Mouse (Mus musculus) cortical plate, adult 2 months (tissue): Measurements from ENCODE around the gene Pnpo. TPM values are rescaled to one million over a fixed set of nuclear protein-coding genes. Genes with fewer than 3 reads are reported as not detected.
A peak's percentile ranks its signal among the peaks of the same experiment; 100 is the strongest.

ENCODE experiments used
- H3K27ac ChIP-seq: fragments of 200-500 bp; 2 replicates; pipeline ENCODE4 v1.5.1; 2012; ENCODE audit warnings: low read length, control low read depth, inconsistent platforms; ENCODE audit not compliant: insufficient read depth
- H3K4me1 ChIP-seq: fragments of 200-500 bp; 2 replicates; pipeline ENCODE4 v1.6.1; 2011; ENCODE audit warnings: low read length; ENCODE audit not compliant: control insufficient read depth, insufficient read depth
- H3K4me3 ChIP-seq: fragments of 200-500 bp; 2 replicates; pipeline ENCODE4 v1.5.1; 2011; ENCODE audit warnings: mild to moderate bottlenecking, low read length, control low read depth; ENCODE audit not compliant: insufficient read depth
- CTCF ChIP-seq: fragments of 200-500 bp; IDR thresholded peaks from 2 replicates; pipeline ENCODE4 v1.5.1; 2011; ENCODE audit warnings: mild to moderate bottlenecking, control low read depth, low read length; ENCODE audit not compliant: insufficient read depth; ENCODE audit errors: extremely low read depth
- POLR2A ChIP-seq: fragments of 200-500 bp; IDR thresholded peaks from 2 replicates; pipeline ENCODE4 v1.6.1; 2011; ENCODE audit warnings: mild to moderate bottlenecking, low read length, control low read depth; ENCODE audit not compliant: insufficient read depth; ENCODE audit errors: extremely low read depth
- polyA plus RNA-seq: library from polyadenylated mRNA; depleted of rRNA; stranded (reverse); fragments of >200 nt; gene quantifications from 2 replicates; pipeline ENCODE4 v1.2.3, GENCODE M21; 2012

Gene Pnpo
- polyA plus RNA-seq, 1 experiment: 41.4 TPM

DNA sequence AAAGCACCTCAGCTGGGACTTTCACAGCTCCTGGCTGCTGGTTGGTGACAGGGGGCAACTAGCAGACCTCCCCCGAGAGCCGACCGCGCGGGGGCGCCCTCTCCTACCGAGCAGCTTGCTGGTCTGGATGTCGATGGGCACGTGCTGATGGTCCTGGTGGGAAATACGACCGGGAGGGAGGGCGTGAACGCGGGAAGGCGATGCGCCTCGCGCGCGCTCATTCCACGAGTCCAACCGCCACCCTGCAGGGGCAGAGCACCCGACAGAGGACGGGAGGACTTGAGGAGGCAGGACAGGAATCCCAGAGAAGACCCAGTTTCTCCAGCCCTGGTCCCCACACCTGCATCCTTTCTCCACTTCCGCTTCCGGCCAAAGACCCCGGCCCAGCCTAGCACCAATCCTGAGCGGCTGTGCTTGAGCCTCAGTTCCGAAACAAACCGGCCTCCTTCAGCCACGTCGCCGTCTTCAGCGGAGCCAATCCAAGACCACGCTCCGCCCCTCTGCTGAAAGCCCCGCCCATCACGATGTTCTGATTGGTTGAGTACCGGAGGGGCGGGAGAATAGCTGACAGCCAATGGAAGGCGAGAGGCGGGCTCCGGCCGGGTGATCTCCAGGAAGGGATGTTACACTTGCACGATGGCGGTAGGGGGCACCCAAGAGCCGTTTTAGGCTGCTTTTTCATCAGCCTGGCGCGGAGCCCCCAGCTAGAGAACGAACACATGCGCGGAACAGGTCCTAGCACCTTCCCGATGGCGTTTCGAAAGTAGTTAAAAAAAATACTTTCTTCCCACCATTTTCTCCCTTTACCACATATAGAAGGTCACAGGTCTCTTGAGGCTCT is 27.5 kb downstream of the Pnpo start, which contains the start of gene Cdk5rap3:
TSS of gene Cdk5rap3 (minus strand) at position 453 of the 841 bp plus-strand sequence.
- TF ChIP-seq POLR2A (peak; percentile 79), CTCF (peak; percentile 71)
- H3K4me3 ChIP-seq: peak within 1 kb of the TSS; percentile 82
- no peaks in the 10 kb centered on the region for H3K4me1 ChIP-seq
- H3K27ac ChIP-seq: peak within 1 kb of the TSS; percentile 13; the same call in 1 of the 2 replicates

DNA sequence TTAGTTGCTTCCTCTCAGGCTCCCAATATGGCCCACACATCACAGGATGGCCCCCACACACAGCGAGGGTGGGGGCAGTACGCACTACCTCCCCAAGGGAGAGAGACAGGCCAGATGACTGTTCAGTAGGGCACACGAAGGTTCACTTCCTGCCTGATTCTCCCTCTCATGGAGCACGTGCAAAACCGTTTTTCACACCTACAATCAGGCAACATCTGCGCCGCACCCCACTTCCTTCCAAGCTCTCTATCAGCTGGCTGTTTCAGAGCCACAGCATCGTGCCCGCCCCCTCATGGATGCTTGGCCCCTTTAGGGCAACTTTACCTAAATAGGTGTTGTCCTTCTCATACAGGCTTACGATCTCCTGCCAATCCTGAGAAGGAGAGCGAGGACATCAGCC is 31.1 kb downstream of the Pnpo start:
- Histone ChIP-seq H3K4me3 (no peak overlapping the region), H3K4me1 (no peaks in the 10 kb centered on the region), H3K27ac (no peak overlapping the region)
- TF ChIP-seq POLR2A: no peak
- TF ChIP-seq CTCF: no peak

DNA sequence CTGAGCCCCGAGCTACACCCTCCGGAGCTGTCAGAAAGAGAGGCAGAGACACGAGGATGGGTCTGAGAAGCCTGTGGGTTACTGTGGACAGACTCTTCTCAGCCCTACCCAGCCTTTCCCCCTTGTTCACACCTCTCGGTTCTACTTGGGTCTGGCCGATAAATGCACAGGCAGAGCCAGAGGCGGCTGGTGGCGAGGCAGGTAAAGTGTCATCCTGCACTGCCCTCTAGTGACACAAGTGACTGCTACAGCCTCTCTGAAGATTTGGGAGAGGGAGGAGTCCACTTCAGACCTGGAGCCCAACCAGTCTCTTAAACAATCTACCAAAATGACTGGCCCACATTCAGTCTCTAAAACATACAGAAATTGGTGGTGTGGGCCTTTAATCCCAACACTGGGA is 33.8 kb downstream of the Pnpo start:
- no peak for TF ChIP-seq POLR2A
- peak; percentile 90 for TF ChIP-seq CTCF
- Histone ChIP-seq H3K4me3 (no peak overlapping the region), H3K27ac (no peak overlapping the region), H3K4me1 (no peaks in the 10 kb centered on the region)

DNA sequence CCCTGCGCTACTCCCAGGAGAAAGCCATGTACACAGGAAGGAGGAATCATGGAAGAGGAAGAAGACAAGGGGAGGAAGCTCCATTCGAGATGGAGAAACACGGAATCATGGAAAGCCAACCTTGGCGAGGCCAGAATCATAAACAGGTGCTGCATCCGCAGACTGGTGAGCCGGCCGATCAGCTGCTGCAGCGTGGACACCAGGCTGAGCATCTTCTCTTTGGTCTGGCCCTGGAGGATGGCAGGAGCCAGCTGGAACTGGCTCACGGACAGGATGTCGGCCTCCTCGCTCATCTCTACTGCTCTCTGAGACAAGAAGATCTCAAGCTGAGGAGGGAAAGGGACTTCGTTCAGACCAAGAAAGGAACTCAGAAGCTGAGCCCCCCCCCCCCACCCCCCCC is 35.2 kb downstream of the Pnpo start:
- TF ChIP-seq CTCF (no peak), POLR2A (no peak)
- Histone ChIP-seq H3K4me1 (no peaks in the 10 kb centered on the region), H3K4me3 (no peak overlapping the region), H3K27ac (no peak overlapping the region)

DNA sequence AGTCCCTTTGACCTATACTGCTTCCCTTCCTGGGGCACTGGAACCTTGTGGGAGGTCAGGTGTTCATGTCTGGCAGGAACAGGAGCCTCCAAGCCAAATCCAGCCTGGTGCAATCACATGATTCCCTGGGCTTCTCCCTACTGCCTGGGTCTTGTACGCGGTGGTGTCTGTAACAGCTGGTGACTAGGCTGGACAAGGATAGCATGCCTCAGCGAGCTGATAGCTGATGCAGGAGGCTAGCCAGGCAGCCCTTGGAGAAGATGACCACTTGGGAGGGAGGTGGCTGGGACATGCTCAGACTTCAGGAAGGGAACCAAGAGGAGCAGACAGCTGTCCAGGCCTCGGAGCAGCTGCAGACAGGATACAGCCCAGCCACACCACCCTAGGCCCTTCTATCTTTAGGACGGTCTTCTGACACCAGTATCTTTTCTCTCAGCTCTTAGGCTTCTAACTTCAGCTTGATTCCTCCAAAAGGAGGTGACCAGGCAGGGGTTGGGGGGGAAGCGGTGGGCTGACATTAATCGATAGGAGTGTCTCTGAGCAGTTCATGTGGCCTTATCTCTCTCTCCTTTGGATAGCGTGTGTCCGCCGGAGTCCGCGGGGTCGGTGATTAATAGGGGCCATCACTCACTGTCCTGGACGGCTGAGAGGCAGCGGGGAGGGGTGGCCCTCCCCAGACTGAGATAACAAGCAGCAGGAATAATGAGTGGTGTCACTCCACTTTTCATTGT is 37.2 kb downstream of the Pnpo start:
- TF ChIP-seq CTCF: no peak
- TF ChIP-seq POLR2A: no peak
- Histone ChIP-seq H3K4me3 (no peak overlapping the region), H3K27ac (no peak overlapping the region), H3K4me1 (no peaks in the 10 kb centered on the region; the same call in 1 of the 2 replicates)

DNA sequence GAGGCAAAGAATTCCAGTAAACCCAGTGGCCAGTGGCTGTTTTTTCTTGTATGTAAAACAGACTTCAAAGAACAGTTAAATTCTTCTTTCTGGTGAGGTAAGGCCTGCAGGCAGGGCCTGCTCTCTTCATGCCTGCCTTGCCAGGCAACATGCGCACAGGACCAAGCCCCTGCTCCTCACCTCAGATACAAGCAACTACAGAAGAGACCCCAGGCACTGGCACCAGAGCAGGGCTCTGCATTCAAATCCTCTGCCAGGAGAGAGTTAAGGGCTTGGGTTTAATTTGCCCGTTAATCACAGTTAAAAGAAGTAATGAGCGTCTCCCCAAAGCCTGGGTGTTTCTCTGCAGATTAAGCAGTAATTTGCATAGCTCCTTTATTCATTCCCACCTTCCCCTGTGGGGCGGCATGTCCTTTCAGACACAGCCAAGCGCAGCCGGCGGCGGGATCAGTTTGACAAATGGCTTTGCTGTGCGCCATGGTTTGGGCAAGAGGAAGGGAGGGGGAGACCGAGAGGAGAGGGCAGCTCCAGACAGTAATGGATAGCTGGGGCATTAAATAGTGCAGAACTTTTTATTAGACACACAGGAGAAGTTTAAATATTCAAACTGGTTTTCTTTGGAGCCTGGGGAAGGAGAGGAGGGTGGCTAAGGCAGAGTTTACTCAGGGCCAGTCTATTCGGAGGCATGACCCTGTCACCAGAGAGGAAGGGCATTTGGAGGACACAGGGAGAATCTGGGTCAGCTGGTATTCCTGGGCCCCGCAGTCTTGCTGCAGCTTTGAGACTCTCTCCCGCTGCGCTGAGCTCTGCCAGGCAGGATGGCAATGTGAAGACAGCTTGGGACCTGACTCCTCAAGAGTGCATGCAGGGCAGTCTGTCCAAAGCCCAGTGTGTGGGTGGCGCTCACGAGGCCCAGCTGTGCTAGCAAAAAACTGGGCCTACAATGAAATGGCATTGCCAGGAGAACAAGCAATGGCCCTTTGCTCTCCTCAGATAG is 40.8 kb downstream of the Pnpo start:
- TF ChIP-seq POLR2A (no peak), CTCF (no peak)
- Histone ChIP-seq H3K4me1 (no peaks in the 10 kb centered on the region; the same call in 1 of the 2 replicates), H3K4me3 (no peak overlapping the region), H3K27ac (no peak overlapping the region)

DNA sequence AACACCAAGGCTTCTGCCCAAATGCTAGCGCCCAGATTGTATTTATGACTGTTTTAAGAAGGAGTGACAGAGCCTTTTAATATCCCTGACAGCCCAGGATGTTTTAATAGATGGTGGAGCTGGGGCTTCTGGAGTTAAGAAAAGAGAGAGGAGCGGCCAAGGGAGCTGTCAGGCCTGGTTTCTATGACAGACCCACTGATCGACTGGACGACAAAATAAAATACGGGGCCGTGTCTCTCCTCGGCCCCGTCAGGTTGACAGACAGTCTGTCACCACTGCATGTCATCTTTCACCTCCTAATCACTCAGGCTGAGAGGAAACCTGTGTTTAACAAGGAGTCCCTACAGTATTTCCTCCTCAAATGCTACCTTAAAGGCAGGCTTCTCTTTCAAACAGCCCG is 42.5 kb downstream of the Pnpo start:
- Histone ChIP-seq H3K4me3 (no peak overlapping the region), H3K27ac (no peak overlapping the region), H3K4me1 (no peaks in the 10 kb centered on the region; the same call in 1 of the 2 replicates)
- no peak for TF ChIP-seq POLR2A
- no peak for TF ChIP-seq CTCF

DNA sequence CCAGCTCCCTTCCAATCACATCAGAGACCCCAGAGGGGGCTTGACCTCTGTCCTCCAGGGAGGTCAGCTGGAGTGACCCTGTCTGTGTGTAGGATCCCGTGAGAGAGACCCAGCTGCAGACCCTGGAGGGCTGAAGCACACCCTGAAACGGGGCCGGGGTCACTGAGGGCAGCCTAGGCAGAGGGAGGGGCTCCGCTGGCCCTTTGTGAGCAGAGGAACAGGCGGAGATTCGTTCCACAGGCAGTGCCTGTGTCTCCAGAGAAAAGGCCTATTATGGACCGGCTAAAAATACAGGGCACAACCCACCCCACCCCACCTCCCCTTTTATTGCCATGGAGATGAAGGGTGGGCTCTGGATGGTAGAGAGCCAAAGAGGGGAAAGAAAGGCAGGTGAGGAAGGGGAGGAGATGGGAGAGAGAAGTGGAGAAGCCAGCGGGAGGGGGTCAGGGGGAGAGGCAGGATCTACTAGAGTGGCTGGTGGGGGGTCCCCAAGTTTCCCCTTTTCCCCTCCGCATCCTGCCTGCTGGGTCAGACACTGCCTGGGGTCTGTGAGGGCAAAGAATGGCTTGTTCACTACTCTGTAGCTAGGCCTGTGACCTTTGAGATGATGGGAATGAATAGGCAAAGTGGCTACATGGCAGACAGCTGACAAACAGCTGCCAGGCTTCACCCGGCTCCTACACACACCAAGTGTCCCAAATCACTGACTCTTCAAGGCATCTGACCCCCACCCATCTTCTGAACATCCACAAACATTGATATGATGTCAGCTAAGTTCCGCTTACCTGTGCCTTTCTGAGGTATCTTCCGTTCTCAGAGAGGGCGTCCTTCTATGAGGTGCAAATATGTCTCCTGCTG is 44.1 kb downstream of the Pnpo start:
- TF ChIP-seq CTCF (no peak), POLR2A (no peak)
- Histone ChIP-seq H3K4me1 (no peaks in the 10 kb centered on the region; the same call in 1 of the 2 replicates), H3K27ac (no peak overlapping the region)

More for the DNA sequence above, 44.1 kb downstream of the Pnpo start:
- no peak overlapping the region for H3K4me3 ChIP-seq
